Mouse (Mus musculus): ENCODE results near the gene Tpi1. TPM values are rescaled to one million over a fixed set of nuclear protein-coding genes. Genes with fewer than 3 reads are reported as not detected.

Gene Tpi1
- polyA plus RNA-seq (2015; fragmentation: Nextera tagmentation; extraction: Ambion mirVana): 405 and 414 TPM in 2 replicates

DNA sequence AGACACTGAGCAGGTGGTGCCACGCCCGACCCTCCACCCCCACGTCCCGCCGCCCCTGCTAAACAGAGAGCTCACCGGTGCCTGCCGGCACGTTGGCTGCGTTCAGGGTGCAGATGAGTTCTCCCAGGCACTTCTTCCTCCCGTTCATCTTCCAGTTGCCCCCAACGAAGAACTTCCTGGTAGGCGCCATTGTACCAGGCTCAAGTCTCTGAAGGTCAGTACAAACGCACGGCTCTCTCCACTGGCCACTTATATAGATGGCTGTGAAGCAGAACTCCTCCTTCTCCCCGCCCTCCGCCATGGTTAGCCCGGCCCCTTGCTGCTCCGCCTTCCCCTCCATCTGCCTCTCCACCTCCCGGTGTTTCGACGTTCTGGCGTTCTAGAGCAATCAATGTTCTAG lies at the start of gene Tpi1:
Gene Tpi1 (minus strand): TSS at position 364 of the 400 bp plus-strand sequence.
- under 1% methylated on average over 22 of the region's 22 CpGs for WGBS (ENCODE audit: insufficient replicate concordance)

GRCm38 (mm10) chr6:124863125-124863657 lies 49.1 kb upstream of the Tpi1 start:
- Histone ChIP-seq H3K27ac (replicated peaks) (no peak overlapping the region), H3K9ac (no peak overlapping the region), H3K4me1 (replicated peaks) (0 out of 2 replicates have a peak, but pooled peaks cover 5% of the 10 kb centered on the region), H3K4me2 (peak overlapping the region; percentile 69), H3K27me3 (peaks cover 92% of the 10 kb centered on the region), H3K4me3 (replicated peaks) (peak overlapping the region; percentile 45), H3K36me3 (replicated peaks) (no peaks in the 10 kb centered on the region), H3K9me3 (replicated peaks) (no peaks in the 10 kb centered on the region)
- 3% methylated on average over 9 of the region's 16 CpGs for WGBS (ENCODE audit: insufficient replicate concordance)
- no peak for ATAC-seq (ENCODE audit: insufficient read depth)

More for the DNA sequence above, at the start of gene Tpi1:
- Histone ChIP-seq H3K36me3 (replicated peaks) (peaks cover 67% of the 10 kb centered on the region), H3K27ac (replicated peaks) (peak within 1 kb of the TSS; percentile 86), H3K9ac (peak within 1 kb of the TSS; percentile 66), H3K4me1 (replicated peaks) (peaks cover 61% of the 10 kb centered on the region), H3K4me3 (replicated peaks) (peak within 1 kb of the TSS; percentile 68), H3K27me3 (no peaks in the 10 kb centered on the region), H3K4me2 (peak within 1 kb of the TSS; percentile 88), H3K9me3 (replicated peaks) (no peaks in the 10 kb centered on the region)
- ATAC-seq (ENCODE audit: insufficient read depth): peak; percentile 81

- Histone ChIP-seq H3K9ac (no peak overlapping the region), H3K4me2 (no peak overlapping the region), H3K36me3 (replicated peaks) (no peaks in the 10 kb centered on the region), H3K4me3 (replicated peaks) (no peak overlapping the region), H3K27me3 (peaks cover 98% of the 10 kb centered on the region), H3K4me1 (replicated peaks) (peaks cover 6% of the 10 kb centered on the region; the same call in 1 of the 2 replicates), H3K9me3 (replicated peaks) (no peaks in the 10 kb centered on the region), H3K27ac (replicated peaks) (no peak overlapping the region)
- 12% methylated on average over 8 of the region's 8 CpGs for WGBS (ENCODE audit: insufficient replicate concordance)
- no peak for ATAC-seq (ENCODE audit: insufficient read depth)
These were observed 48.5 kb upstream of the Tpi1 start for GRCm38 (mm10) chr6:124862406-124863124.

DNA sequence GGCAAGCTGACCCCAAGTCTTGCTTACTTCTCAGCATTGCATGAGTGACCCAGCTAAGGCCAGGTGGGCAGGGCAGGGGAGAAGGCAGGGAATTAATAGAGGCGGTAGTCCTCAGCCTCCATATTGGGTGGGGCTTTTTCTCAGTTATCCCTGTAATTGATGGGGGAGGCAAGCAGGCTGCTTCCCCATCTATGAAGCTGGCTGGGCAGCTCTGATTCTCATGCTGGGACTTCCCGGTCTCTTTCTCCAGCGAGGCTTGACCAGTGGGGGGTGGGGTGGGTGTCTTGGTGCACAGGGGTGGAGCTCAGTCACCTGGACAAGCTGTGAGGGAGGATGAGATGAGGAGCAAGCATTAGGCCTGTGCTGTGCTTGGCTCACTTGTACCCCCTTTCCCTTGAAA lies 47.7 kb upstream of the Tpi1 start:
- H3K4me3 ChIP-seq (replicated peaks): no peak overlapping the region
- no peak overlapping the region for H3K4me2 ChIP-seq
- H3K27ac ChIP-seq (replicated peaks): no peak overlapping the region
- ATAC-seq (ENCODE audit: insufficient read depth): no peak
- H3K9ac ChIP-seq: no peak overlapping the region
- H3K27me3 ChIP-seq: peaks cover 98% of the 10 kb centered on the region
- H3K36me3 ChIP-seq (replicated peaks): no peaks in the 10 kb centered on the region
- WGBS (ENCODE audit: insufficient replicate concordance): 41% methylated on average over 3 of the region's 3 CpGs
- no peaks in the 10 kb centered on the region for H3K9me3 ChIP-seq (replicated peaks)
- peaks cover 14% of the 10 kb centered on the region; the same call in 1 of the 2 replicates for H3K4me1 ChIP-seq (replicated peaks)

- no peaks in the 10 kb centered on the region for H3K9me3 ChIP-seq (replicated peaks)
- 71% methylated on average over 19 of the region's 19 CpGs for WGBS (ENCODE audit: insufficient replicate concordance)
- H3K27me3 ChIP-seq: peaks cover 100% of the 10 kb centered on the region
These were observed 47.2 kb upstream of the Tpi1 start for GRCm38 (mm10) chr6:124861266-124861665.

GRCm38 (mm10) chr6:124860511-124860910 lies 46.4 kb upstream of the Tpi1 start:
- Histone ChIP-seq H3K27me3 (peaks cover 100% of the 10 kb centered on the region), H3K27ac (replicated peaks) (no peak overlapping the region), H3K4me1 (replicated peaks) (peaks cover 14% of the 10 kb centered on the region; the same call in 1 of the 2 replicates), H3K4me2 (no peak overlapping the region), H3K36me3 (replicated peaks) (no peaks in the 10 kb centered on the region), H3K9me3 (replicated peaks) (no peaks in the 10 kb centered on the region), H3K9ac (no peak overlapping the region), H3K4me3 (replicated peaks) (no peak overlapping the region)
- 76% methylated on average over 9 of the region's 9 CpGs for WGBS (ENCODE audit: insufficient replicate concordance)
- no peak for ATAC-seq (ENCODE audit: insufficient read depth)

More at GRCm38 (mm10) chr6:124861266-124861665, 47.2 kb upstream of the Tpi1 start:
- H3K9ac ChIP-seq: no peak overlapping the region
- ATAC-seq (ENCODE audit: insufficient read depth): no peak
- no peak overlapping the region for H3K4me2 ChIP-seq
- peaks cover 14% of the 10 kb centered on the region; the same call in 1 of the 2 replicates for H3K4me1 ChIP-seq (replicated peaks)
- no peaks in the 10 kb centered on the region for H3K36me3 ChIP-seq (replicated peaks)
- H3K4me3 ChIP-seq (replicated peaks): no peak overlapping the region
- H3K27ac ChIP-seq (replicated peaks): no peak overlapping the region

- Histone ChIP-seq H3K27me3 (peaks cover 100% of the 10 kb centered on the region), H3K4me3 (replicated peaks) (no peak overlapping the region), H3K36me3 (replicated peaks) (no peaks in the 10 kb centered on the region), H3K9me3 (replicated peaks) (no peaks in the 10 kb centered on the region), H3K4me2 (no peak overlapping the region), H3K27ac (replicated peaks) (no peak overlapping the region), H3K4me1 (replicated peaks) (peaks cover 14% of the 10 kb centered on the region; the same call in 1 of the 2 replicates), H3K9ac (no peak overlapping the region)
- 0 out of 2 replicates have a peak, but pooled peaks have one; percentile 22 for ATAC-seq (ENCODE audit: insufficient read depth)
- 4% methylated on average over 12 of the region's 12 CpGs for WGBS (ENCODE audit: insufficient replicate concordance)
These were observed 45.6 kb upstream of the Tpi1 start for GRCm38 (mm10) chr6:124859725-124860124.

GRCm38 (mm10) chr6:124858561-124859318 lies 44.6 kb upstream of the Tpi1 start:
- Histone ChIP-seq H3K36me3 (replicated peaks) (no peaks in the 10 kb centered on the region), H3K4me2 (no peak overlapping the region), H3K4me1 (replicated peaks) (peaks cover 14% of the 10 kb centered on the region; the same call in 1 of the 2 replicates), H3K27me3 (peaks cover 92% of the 10 kb centered on the region), H3K9ac (no peak overlapping the region), H3K9me3 (replicated peaks) (no peaks in the 10 kb centered on the region), H3K27ac (replicated peaks) (no peak overlapping the region), H3K4me3 (replicated peaks) (no peak overlapping the region)
- ATAC-seq (ENCODE audit: insufficient read depth): no peak
- 59% methylated on average over 28 of the region's 28 CpGs for WGBS (ENCODE audit: insufficient replicate concordance)

GRCm38 (mm10) chr6:124857840-124858530 lies 43.9 kb upstream of the Tpi1 start:
- Histone ChIP-seq H3K27ac (replicated peaks) (no peak overlapping the region), H3K4me3 (replicated peaks) (no peak overlapping the region), H3K9me3 (replicated peaks) (no peaks in the 10 kb centered on the region), H3K9ac (no peak overlapping the region), H3K36me3 (replicated peaks) (no peaks in the 10 kb centered on the region), H3K4me1 (replicated peaks) (peaks cover 9% of the 10 kb centered on the region; the same call in 1 of the 2 replicates), H3K27me3 (peaks cover 84% of the 10 kb centered on the region), H3K4me2 (no peak overlapping the region)
- 23% methylated on average over 26 of the region's 26 CpGs for WGBS (ENCODE audit: insufficient replicate concordance)
- ATAC-seq (ENCODE audit: insufficient read depth): no peak

GRCm38 (mm10) chr6:124856916-124857839 lies 43.1 kb upstream of the Tpi1 start, which contains the start of gene P3h3:
TSS of gene P3h3 (minus strand) at chr6:124857752.
- under 1% methylated on average over 86 of the region's 86 CpGs for WGBS (ENCODE audit: insufficient replicate concordance)
- Histone ChIP-seq H3K36me3 (replicated peaks) (no peaks in the 10 kb centered on the region), H3K4me3 (replicated peaks) (peak within 1 kb of the TSS; percentile 54), H3K4me1 (replicated peaks) (peaks cover 9% of the 10 kb centered on the region; the same call in 1 of the 2 replicates), H3K9me3 (replicated peaks) (no peaks in the 10 kb centered on the region), H3K4me2 (peak within 1 kb of the TSS; percentile 80), H3K9ac (peak within 1 kb of the TSS; percentile 25; the same call in 1 of the 2 replicates), H3K27me3 (peaks cover 81% of the 10 kb centered on the region), H3K27ac (replicated peaks) (no peak within 1 kb of the TSS)
- ATAC-seq (ENCODE audit: insufficient read depth): peak; percentile 38

Measured in liver, embryonic 15.5 days (tissue).